Mouse (Mus musculus) gastrocnemius, adult 2 months (tissue): ENCODE data around the gene Atxn10. TPM values are rescaled to one million over a fixed set of nuclear protein-coding genes. Genes with fewer than 3 reads are reported as not detected.

Experiments
- DNase-seq: peaks from one replicate; pipeline ENCODE4 v3.0.0; 2022
- H3K27ac ChIP-seq: fragments of 200-600 bp; 2 replicates; pipeline ENCODE4 v1.8.1; 2022; ENCODE audit warnings: mild to moderate bottlenecking
- H3K4me3 ChIP-seq: fragments of 200-600 bp; 2 replicates; pipeline ENCODE4 v1.8.1; 2022; ENCODE audit warnings: mild to moderate bottlenecking, moderate library complexity
- CTCF ChIP-seq: fragments of 200-600 bp; IDR thresholded peaks from 2 replicates; pipeline ENCODE4 v1.8.1; 2022; ENCODE audit warnings: antibody characterized with exemption, mild to moderate bottlenecking, moderate library complexity
- intact Hi-C: fragments of 180-260 bp; cut with DNase I; formaldehyde crosslinking; loops from one replicate; pipeline ENCODE4 v1.15.1; 2025
- total RNA-seq, 2 experiments: library from RNA; stranded (reverse); gene quantifications; 2 replicates each; pipeline ENCODE4 v1.2.3; 2021

Atxn10 gene
- total RNA-seq, 2 experiments from 2014 or later = 26.6 to 38.8 TPM

- TF ChIP-seq CTCF = no peak
- Histone ChIP-seq H3K27ac (no peak overlapping the region; the same call in 1 of the 2 replicates), H3K4me3 (no peak overlapping the region)
- peak; percentile 28 for DNase-seq
- intact Hi-C loops = no loop called here
Observed at GRCm38 (mm10) chr15:85424197-85424596, 88.2 kb downstream of the Atxn10 start.

GRCm38 (mm10) chr15:85428140-85428539 lies 92.1 kb downstream of the Atxn10 start:
- DNase-seq = no peak
- intact Hi-C loops = no loop called here

GRCm38 (mm10) chr15:85442568-85442967 lies 106.5 kb downstream of the Atxn10 start:
- TF ChIP-seq CTCF = no peak
- H3K4me3 ChIP-seq = no peak overlapping the region
- no peak for DNase-seq
- no peak overlapping the region for H3K27ac ChIP-seq
- intact Hi-C loops = no loop called here

More at GRCm38 (mm10) chr15:85428140-85428539, 92.1 kb downstream of the Atxn10 start:
- H3K4me3 ChIP-seq = no peak overlapping the region
- H3K27ac ChIP-seq = no peak overlapping the region
- no peak for TF ChIP-seq CTCF

- DNase-seq = no peak
- Histone ChIP-seq H3K4me3 (no peak overlapping the region), H3K27ac (no peak overlapping the region)
- intact Hi-C loops = no loop called here
- no peak for TF ChIP-seq CTCF
Observed at GRCm38 (mm10) chr15:85446652-85447051, 110.6 kb downstream of the Atxn10 start.

- no peak for DNase-seq
- no peak for TF ChIP-seq CTCF
- H3K4me3 ChIP-seq = no peak overlapping the region
- H3K27ac ChIP-seq = no peak overlapping the region
- intact Hi-C loops = no loop called here
Observed at GRCm38 (mm10) chr15:85456891-85457290, 120.8 kb downstream of the Atxn10 start.

GRCm38 (mm10) chr15:85457838-85458237 lies 121.8 kb downstream of the Atxn10 start:
- TF ChIP-seq CTCF = no peak
- no peak overlapping the region for H3K4me3 ChIP-seq
- intact Hi-C loops = no loop called here
- no peak overlapping the region for H3K27ac ChIP-seq
- no peak for DNase-seq

GRCm38 (mm10) chr15:85458631-85459082 lies 122.6 kb downstream of the Atxn10 start:
- TF ChIP-seq CTCF = no peak
- intact Hi-C loops = no loop called here
- H3K27ac ChIP-seq = no peak overlapping the region
- no peak for DNase-seq
- no peak overlapping the region for H3K4me3 ChIP-seq

- no peak for DNase-seq
- no peak overlapping the region for H3K27ac ChIP-seq
- intact Hi-C loops = no loop called here
- no peak for TF ChIP-seq CTCF
- H3K4me3 ChIP-seq = no peak overlapping the region
Observed at GRCm38 (mm10) chr15:85461541-85461940, 125.5 kb downstream of the Atxn10 start.

GRCm38 (mm10) chr15:85462138-85462537 lies 126.1 kb downstream of the Atxn10 start:
- no peak for TF ChIP-seq CTCF
- intact Hi-C loops = no loop called here
- Histone ChIP-seq H3K4me3 (no peak overlapping the region), H3K27ac (no peak overlapping the region)
- no peak for DNase-seq

- Histone ChIP-seq H3K4me3 (no peak overlapping the region), H3K27ac (no peak overlapping the region)
- TF ChIP-seq CTCF = no peak
- DNase-seq = no peak
- intact Hi-C loops = no loop called here
Observed at GRCm38 (mm10) chr15:85463027-85463790, 127.2 kb downstream of the Atxn10 start.

GRCm38 (mm10) chr15:85464190-85464589 lies 128.1 kb downstream of the Atxn10 start:
- intact Hi-C loops = no loop called here
- TF ChIP-seq CTCF = no peak

GRCm38 (mm10) chr15:85464823-85465565 lies 128.9 kb downstream of the Atxn10 start:
- no peak for DNase-seq
- no peak overlapping the region for H3K27ac ChIP-seq
- no peak overlapping the region for H3K4me3 ChIP-seq
- intact Hi-C loops = no loop called here
- TF ChIP-seq CTCF = no peak

More at GRCm38 (mm10) chr15:85464190-85464589, 128.1 kb downstream of the Atxn10 start:
- no peak for DNase-seq
- Histone ChIP-seq H3K4me3 (no peak overlapping the region), H3K27ac (no peak overlapping the region)

- Histone ChIP-seq H3K4me3 (no peak overlapping the region), H3K27ac (no peak overlapping the region)
- no peak for DNase-seq
- TF ChIP-seq CTCF = no peak
- intact Hi-C loops = no loop called here
Observed at GRCm38 (mm10) chr15:85466456-85467067, 130.5 kb downstream of the Atxn10 start.
